Mouse (Mus musculus) C2C12 (cell line): ENCODE measurements around the gene Sfxn2.

Experiments used
- CEBPB ChIP-seq: IDR thresholded peaks from one replicate; pipeline ENCODE4 v1.6.1; 2011; ENCODE audit warnings: low read depth, mild to moderate bottlenecking, control low read depth, moderate library complexity
- CTCF ChIP-seq: IDR thresholded peaks from one replicate; pipeline ENCODE4 v1.5.1; 2011; ENCODE audit not compliant: control insufficient read depth, insufficient read depth, insufficient read length
- MYOD1 ChIP-seq: IDR thresholded peaks from one replicate; pipeline ENCODE4 v1.6.1; 2011; ENCODE audit warnings: low read depth; ENCODE audit not compliant: control insufficient read depth, insufficient read length
- MYOG ChIP-seq: IDR thresholded peaks from one replicate; pipeline ENCODE4 v1.6.1; 2011; ENCODE audit not compliant: control insufficient read depth, insufficient read length; ENCODE audit errors: extremely low read depth

DNA sequence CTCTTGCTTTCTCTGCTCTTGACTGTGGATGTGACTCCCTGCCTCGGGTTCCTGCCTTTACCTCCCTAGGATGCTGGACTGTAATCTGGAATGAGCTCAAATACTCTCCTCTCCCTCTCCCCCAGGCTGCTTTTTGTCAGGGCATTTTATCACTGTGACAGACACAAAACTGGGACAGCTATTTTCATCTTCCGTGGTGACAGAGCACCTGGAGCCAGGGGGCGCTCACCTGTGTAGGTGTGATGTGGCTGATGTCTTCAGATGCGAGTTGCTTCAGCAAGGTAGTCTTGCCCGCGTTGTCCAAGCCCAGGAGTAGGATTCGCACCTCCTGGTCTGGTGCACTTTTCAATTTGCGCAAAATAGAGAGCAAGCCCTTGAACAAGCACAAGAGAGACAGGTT is 15.2 kb upstream of the Sfxn2 start:
- TF ChIP-seq CEBPB (no peak), CTCF (no peak), MYOG (no peak), MYOD1 (no peak)
